In the genomic region with DNA sequence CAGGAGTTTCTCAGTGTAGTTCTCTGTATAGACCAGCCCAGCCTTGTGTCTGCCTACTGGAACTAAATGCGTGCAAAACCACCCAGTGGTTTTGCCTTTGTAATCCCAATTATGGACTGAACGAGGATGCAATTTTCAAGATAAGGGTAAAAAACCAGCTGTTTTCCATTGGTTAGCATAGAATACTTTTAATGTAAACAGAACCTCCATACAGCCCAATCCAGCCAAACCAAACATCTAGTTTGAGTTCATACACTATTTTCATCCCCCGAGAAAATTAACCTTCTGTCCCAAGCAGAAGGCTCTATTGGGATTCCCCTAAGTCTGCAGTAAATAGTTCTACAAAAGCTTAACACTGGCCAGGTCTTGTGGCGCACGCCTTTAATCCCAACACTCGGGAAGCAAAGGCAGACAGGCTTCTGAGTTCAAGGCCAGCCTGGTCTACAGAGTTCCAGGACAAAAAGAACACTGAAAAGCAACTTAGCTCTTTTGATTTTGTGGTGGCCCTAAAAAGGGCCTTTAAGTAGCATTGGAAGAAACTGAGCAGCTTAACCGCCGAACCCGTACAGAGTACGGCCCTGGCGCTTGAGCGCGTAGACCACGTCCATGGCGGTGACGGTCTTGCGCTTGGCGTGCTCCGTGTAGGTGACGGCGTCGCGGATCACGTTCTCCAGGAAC, we compare ENCODE assay signal across 8 mouse cellular contexts. TPM values are rescaled to one million over a fixed set of nuclear protein-coding genes. Genes with fewer than 3 reads are reported as not detected.
DNase-seq lines count a peak whose midpoint lies in the region; ATAC-seq and TF ChIP-seq lines count a peak whose summit lies in the region.

No protein-coding gene starts in this region.

- peak overlapping the region; percentile 76 for H3K9ac ChIP-seq in limb, embryonic 13.5 days
- H3K9ac ChIP-seq in neural tube, embryonic 15.5 days (replicated peaks), result peak overlapping the region; percentile 36

- no peak for TF ChIP-seq CTCF in gastrocnemius, adult 2 months (IDR thresholded peaks at IDR 0.05)
- TF ChIP-seq CTCF in embryonic fibroblast, embryonic 13.5 days (IDR thresholded peaks at IDR 0.05; ENCODE audit: borderline replicate concordance, insufficient read depth, low read length), result no peak

- H3K36me3 ChIP-seq in limb, embryonic 13.5 days, result no peaks in the 10 kb centered on the region
- no peaks in the 10 kb centered on the region for H3K36me3 ChIP-seq in neural tube, embryonic 15.5 days

- peak; percentile 9 for ATAC-seq in limb, embryonic 13.5 days (ENCODE audit: low FRiP score, low read depth)
- ATAC-seq in neural tube, embryonic 15.5 days (ENCODE audit: low FRiP score), result peak; percentile 4

- H3K4me1 ChIP-seq in embryonic fibroblast, embryonic 13.5 days (ENCODE audit: control insufficient read depth, insufficient read depth, low read length), result peaks cover 8% of the 10 kb centered on the region; the same call in 1 of the 2 replicates
- H3K4me1 ChIP-seq in limb, embryonic 13.5 days, result peaks cover 36% of the 10 kb centered on the region
- peaks cover 32% of the 10 kb centered on the region for H3K4me1 ChIP-seq in neural tube, embryonic 15.5 days

- under 1% methylated on average over 19 of the region's 24 CpGs for WGBS in limb, embryonic 13.5 days
- under 1% methylated on average over 23 of the region's 24 CpGs for WGBS in neural tube, embryonic 15.5 days

- TF ChIP-seq POLR2A in embryonic fibroblast, embryonic 13.5 days (IDR thresholded peaks at IDR 0.05; ENCODE audit: low read depth, low read length), result peak; percentile 71

- intact Hi-C loops in gastrocnemius, adult 2 months (cut with DNase I), result loop anchor here (5.0 kb wide), 4 partner anchors 263 to 1707 kb away; a partner anchor contains a TSS
- intact Hi-C loops in gastrocnemius, postnatal 14 days (cut with DNase I; ENCODE audit: low total_unique reads), result no loop called here

- no peaks in the 10 kb centered on the region for H3K27me3 ChIP-seq in limb, embryonic 13.5 days
- no peaks in the 10 kb centered on the region for H3K27me3 ChIP-seq in neural tube, embryonic 15.5 days (replicated peaks)

- DNase-seq in gastrocnemius, adult 2 months, result no peak
- no peak for DNase-seq in gastrocnemius, postnatal 14 days
- DNase-seq in ES-CJ7 (ENCODE audit: low read depth, low spot score), result peak; percentile 82
- DNase-seq in layer of hippocampus, adult 9-11 months, result no peak
- DNase-seq in kidney, postnatal 10 days, result no peak

- H3K27ac ChIP-seq in gastrocnemius, adult 2 months, result peak overlapping the region; percentile 75
- H3K27ac ChIP-seq in embryonic fibroblast, embryonic 13.5 days (ENCODE audit: insufficient read depth, low read length), result peak overlapping the region; percentile 71
- peak overlapping the region; percentile 96 for H3K27ac ChIP-seq in limb, embryonic 13.5 days
- peak overlapping the region; percentile 82 for H3K27ac ChIP-seq in neural tube, embryonic 15.5 days (replicated peaks)

- H3K4me3 ChIP-seq in gastrocnemius, adult 2 months, result peak overlapping the region; percentile 70
- peak overlapping the region; percentile 26 for H3K4me3 ChIP-seq in embryonic fibroblast, embryonic 13.5 days (ENCODE audit: insufficient read depth, low read length)
- H3K4me3 ChIP-seq in limb, embryonic 13.5 days, result peak overlapping the region; percentile 51
- peak overlapping the region; percentile 39 for H3K4me3 ChIP-seq in neural tube, embryonic 15.5 days (replicated peaks)

- no peaks in the 10 kb centered on the region for H3K9me3 ChIP-seq in limb, embryonic 13.5 days
- no peaks in the 10 kb centered on the region for H3K9me3 ChIP-seq in neural tube, embryonic 15.5 days (replicated peaks)

- H3K4me2 ChIP-seq in limb, embryonic 13.5 days (replicated peaks), result peak overlapping the region; percentile 88
- peak overlapping the region; percentile 78 for H3K4me2 ChIP-seq in neural tube, embryonic 15.5 days

RNA-seq across cellular contexts. Expression of a gene that starts 0.6 kb away (rescaled TPM):
- 10 to 100 TPM; 24.1 to 25.0 TPM for total RNA-seq in gastrocnemius, adult 2 months (2021)
- 10 to 100 TPM; 46.4 to 49.7 TPM for total RNA-seq in gastrocnemius, postnatal 14 days (2021)
- polyA plus RNA-seq in embryonic fibroblast, embryonic 13.5 days (2011; ENCODE audit: insufficient read length, low read depth, missing spikeins), result 5.6 and 9.1 TPM in 2 replicates
- 25.3 and 27.8 TPM in 2 replicates for polyA plus RNA-seq in limb, embryonic 13.5 days (2015; fragmentation: Nextera tagmentation; extraction: Ambion mirVana)
- 4.8 and 8.5 TPM in 2 replicates for polyA plus RNA-seq in neural tube, embryonic 15.5 days (2015; fragmentation: Nextera tagmentation; extraction: Ambion mirVana)

RNA-seq across cellular contexts. Expression of a gene that starts 2.1 kb away (rescaled TPM):
- total RNA-seq in gastrocnemius, adult 2 months (2021), result 1 to 10 TPM; 1.1 to 2.3 TPM
- total RNA-seq in gastrocnemius, postnatal 14 days (2021), result 10 to 100 TPM; 40.6 to 42.0 TPM
- polyA plus RNA-seq in embryonic fibroblast, embryonic 13.5 days (2011; ENCODE audit: insufficient read length, low read depth, missing spikeins), result 2.6 TPM in 1 of 2 replicates, not detected in the other
- polyA plus RNA-seq in limb, embryonic 13.5 days (2015; fragmentation: Nextera tagmentation; extraction: Ambion mirVana), result 75.9 and 76.5 TPM in 2 replicates
- polyA plus RNA-seq in neural tube, embryonic 15.5 days (2015; fragmentation: Nextera tagmentation; extraction: Ambion mirVana), result 3.0 and 13.9 TPM in 2 replicates

RNA-seq across cellular contexts. Expression of a gene that starts 2.4 kb away (rescaled TPM):
- 1 to 10 TPM; 2.3 to 3.4 TPM for total RNA-seq in gastrocnemius, adult 2 months (2021)
- 10 to 100 TPM; 41.8 to 44.7 TPM for total RNA-seq in gastrocnemius, postnatal 14 days (2021)
- polyA plus RNA-seq in embryonic fibroblast, embryonic 13.5 days (2011; ENCODE audit: insufficient read length, low read depth, missing spikeins), result 4.1 and 8.4 TPM in 2 replicates
- 17.9 TPM in 2 replicates for polyA plus RNA-seq in limb, embryonic 13.5 days (2015; fragmentation: Nextera tagmentation; extraction: Ambion mirVana)
- 2.0 and 7.2 TPM in 2 replicates for polyA plus RNA-seq in neural tube, embryonic 15.5 days (2015; fragmentation: Nextera tagmentation; extraction: Ambion mirVana)

RNA-seq across cellular contexts. Expression of a gene that starts 4.9 kb away (rescaled TPM):
- 1 to 10 TPM in 1 of 2 experiments, not detected in 1; 2.6 TPM for total RNA-seq in gastrocnemius, adult 2 months (2021)
- 10 to 100 TPM; 80.3 to 90.2 TPM for total RNA-seq in gastrocnemius, postnatal 14 days (2021)
- 16.3 and 22.3 TPM in 2 replicates for polyA plus RNA-seq in embryonic fibroblast, embryonic 13.5 days (2011; ENCODE audit: insufficient read length, low read depth, missing spikeins)
- polyA plus RNA-seq in limb, embryonic 13.5 days (2015; fragmentation: Nextera tagmentation; extraction: Ambion mirVana), result 14.4 and 16.2 TPM in 2 replicates
- 0.97 and 2.2 TPM in 2 replicates for polyA plus RNA-seq in neural tube, embryonic 15.5 days (2015; fragmentation: Nextera tagmentation; extraction: Ambion mirVana)

RNA-seq across cellular contexts. Expression of a gene that starts 5.2 kb away (rescaled TPM):
- total RNA-seq in gastrocnemius, adult 2 months (2021), result 1 to 10 TPM in 1 of 2 experiments, not detected in 1; 3.7 TPM
- 10 to 100 TPM; 45.8 to 69.2 TPM for total RNA-seq in gastrocnemius, postnatal 14 days (2021)
- polyA plus RNA-seq in embryonic fibroblast, embryonic 13.5 days (2011; ENCODE audit: insufficient read length, low read depth, missing spikeins), result 1.3 TPM in 1 of 2 replicates, not detected in the other
- 8.8 and 11.8 TPM in 2 replicates for polyA plus RNA-seq in limb, embryonic 13.5 days (2015; fragmentation: Nextera tagmentation; extraction: Ambion mirVana)
- polyA plus RNA-seq in neural tube, embryonic 15.5 days (2015; fragmentation: Nextera tagmentation; extraction: Ambion mirVana), result 4.5 TPM in 1 of 2 replicates, not detected in the other
